Mouse (Mus musculus) cortical plate, adult 2 months (tissue): ENCODE measurements around the gene Myrfl. TPM values are rescaled to one million over a fixed set of nuclear protein-coding genes. Genes with fewer than 3 reads are reported as not detected.

ENCODE experiments used
- H3K27ac ChIP-seq: fragments of 200-500 bp; 2 replicates; pipeline ENCODE4 v1.5.1; 2012; ENCODE audit warnings: low read length, control low read depth, inconsistent platforms; ENCODE audit not compliant: insufficient read depth
- H3K4me1 ChIP-seq: fragments of 200-500 bp; 2 replicates; pipeline ENCODE4 v1.6.1; 2011; ENCODE audit warnings: low read length; ENCODE audit not compliant: control insufficient read depth, insufficient read depth
- H3K4me3 ChIP-seq: fragments of 200-500 bp; 2 replicates; pipeline ENCODE4 v1.5.1; 2011; ENCODE audit warnings: mild to moderate bottlenecking, low read length, control low read depth; ENCODE audit not compliant: insufficient read depth
- CTCF ChIP-seq: fragments of 200-500 bp; IDR thresholded peaks from 2 replicates; pipeline ENCODE4 v1.5.1; 2011; ENCODE audit warnings: mild to moderate bottlenecking, control low read depth, low read length; ENCODE audit not compliant: insufficient read depth; ENCODE audit errors: extremely low read depth
- POLR2A ChIP-seq: fragments of 200-500 bp; IDR thresholded peaks from 2 replicates; pipeline ENCODE4 v1.6.1; 2011; ENCODE audit warnings: mild to moderate bottlenecking, low read length, control low read depth; ENCODE audit not compliant: insufficient read depth; ENCODE audit errors: extremely low read depth
- polyA plus RNA-seq: library from polyadenylated mRNA; depleted of rRNA; stranded (reverse); fragments of >200 nt; gene quantifications from 2 replicates; pipeline ENCODE4 v1.2.3, GENCODE M21; 2012

Myrfl gene
- polyA plus RNA-seq, 1 experiment, result 0.10 TPM

DNA sequence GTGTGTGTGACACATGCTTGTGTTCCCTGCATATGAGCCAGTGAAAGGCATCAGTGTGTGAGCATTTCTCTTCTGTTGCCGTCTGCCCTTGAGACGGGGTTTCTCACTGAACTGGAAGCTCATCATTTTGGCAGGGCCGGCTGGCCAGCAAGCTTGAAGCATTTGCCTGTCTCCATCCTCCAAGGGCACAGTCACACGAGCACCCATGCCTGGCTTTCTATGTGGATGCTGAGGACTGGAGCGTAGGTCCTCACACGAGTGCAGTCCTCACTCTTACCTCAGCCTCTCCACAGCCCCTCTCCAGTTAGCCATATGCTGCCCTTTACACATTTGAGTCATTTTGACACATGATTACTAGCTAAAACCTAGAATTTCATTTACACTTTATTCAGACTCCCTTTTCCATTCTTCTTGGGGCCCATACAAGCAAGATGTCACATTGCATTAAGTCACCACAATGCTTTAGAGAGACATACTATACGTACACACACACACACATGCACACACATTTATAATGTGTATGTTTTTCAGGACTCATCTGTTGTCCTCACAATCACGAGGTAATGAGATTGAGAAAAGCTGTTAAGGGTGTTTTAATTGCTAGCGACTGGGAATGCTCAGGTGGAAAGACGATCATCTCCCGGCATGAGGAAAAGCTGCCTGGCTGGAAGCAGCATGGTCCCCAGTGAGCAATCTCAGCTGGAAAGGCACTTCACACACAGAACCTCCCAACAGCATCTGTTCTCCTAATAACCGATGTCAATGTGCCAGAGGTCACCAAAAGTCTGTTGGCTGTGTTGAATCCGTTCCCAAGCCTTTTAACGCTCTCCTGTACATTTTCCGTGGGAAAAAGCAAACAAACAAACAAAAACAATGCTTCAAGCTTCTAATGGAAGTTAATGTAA is 122.6 kb downstream of the Myrfl start:
- Histone ChIP-seq H3K4me1 (0 out of 2 replicates have a peak, but pooled peaks cover 1% of the 10 kb centered on the region), H3K4me3 (no peak overlapping the region), H3K27ac (no peak overlapping the region)
- TF ChIP-seq CTCF, result no peak
- TF ChIP-seq POLR2A, result no peak

DNA sequence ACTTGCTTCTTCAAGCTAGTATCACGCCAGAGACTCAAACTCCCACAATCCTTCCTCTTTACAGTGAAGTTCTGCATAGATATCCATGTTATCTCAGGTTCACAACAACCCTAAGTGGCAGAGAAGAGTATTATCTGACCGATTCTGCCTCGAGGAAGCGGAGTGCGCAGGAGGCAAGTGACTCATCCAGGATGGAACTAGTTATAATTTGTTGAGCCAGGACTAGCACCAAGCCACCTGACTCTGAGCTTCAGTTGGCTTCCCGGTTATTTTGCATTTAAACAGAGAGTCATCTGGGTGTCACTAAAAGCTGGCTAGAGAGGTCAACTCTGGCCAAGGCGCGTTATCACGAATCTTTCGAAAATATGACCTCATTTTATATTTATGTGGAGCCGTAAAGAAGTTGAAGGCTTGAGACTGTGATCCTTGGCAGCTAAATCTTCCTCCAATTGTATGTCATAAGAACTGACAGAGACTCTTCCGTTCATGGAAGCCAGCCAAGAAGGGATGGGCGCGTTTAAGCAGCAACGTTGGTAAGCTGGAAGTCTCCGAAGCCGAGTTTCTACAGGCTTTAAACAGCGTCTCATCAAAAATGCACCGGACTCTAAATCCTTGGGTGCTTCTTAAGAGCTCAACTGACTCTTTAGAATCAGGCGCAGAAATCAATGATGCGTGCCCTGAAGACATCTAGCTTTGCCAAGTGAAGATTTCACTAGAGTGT is 125.3 kb downstream of the Myrfl start:
- Histone ChIP-seq H3K4me1 (0 out of 2 replicates have a peak, but pooled peaks cover 1% of the 10 kb centered on the region), H3K27ac (no peak overlapping the region), H3K4me3 (no peak overlapping the region)
- no peak for TF ChIP-seq POLR2A
- no peak for TF ChIP-seq CTCF

DNA sequence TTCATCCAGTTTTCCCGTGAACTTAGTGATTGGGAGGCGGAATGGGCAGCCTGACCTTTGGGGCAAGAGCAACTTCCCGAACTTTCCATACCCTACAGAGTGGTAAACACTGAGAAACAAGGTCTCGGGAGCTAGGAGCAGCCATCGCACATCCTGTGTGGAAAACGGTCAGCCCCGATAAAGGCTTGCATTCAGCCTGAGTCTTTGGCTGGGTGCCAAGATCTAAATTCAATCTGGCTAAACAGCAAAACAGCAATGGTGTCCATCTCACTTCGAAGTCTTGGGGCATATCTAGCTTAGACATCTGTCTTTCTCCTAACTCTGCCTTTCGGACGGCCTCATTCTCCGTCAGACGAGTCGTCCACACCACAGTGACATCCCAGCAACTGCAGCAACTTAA is 128.1 kb downstream of the Myrfl start:
- TF ChIP-seq CTCF, result no peak
- no peak for TF ChIP-seq POLR2A

DNA sequence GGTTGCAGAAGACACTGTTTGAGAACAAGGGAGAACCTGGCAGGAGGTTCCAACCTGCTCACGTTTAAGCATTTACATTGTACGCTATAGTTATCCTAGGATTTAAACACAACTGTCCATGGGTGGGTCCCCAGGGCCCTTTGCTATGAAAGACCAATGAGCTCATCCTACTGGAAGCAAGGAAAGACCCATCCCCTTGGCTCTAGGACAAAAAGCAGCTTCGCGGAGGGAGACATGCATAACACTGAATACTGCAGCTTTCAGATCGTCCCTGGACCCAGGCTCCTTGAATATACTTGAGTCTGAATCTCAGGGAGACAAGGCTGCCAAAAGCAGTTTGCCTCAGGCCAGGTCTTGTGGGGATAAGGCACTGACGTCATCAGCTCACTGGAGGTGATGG is 130.2 kb downstream of the Myrfl start:
- no peak overlapping the region for H3K4me3 ChIP-seq
- no peak overlapping the region for H3K27ac ChIP-seq
- TF ChIP-seq CTCF (no peak), POLR2A (no peak)
- H3K4me1 ChIP-seq, result 0 out of 2 replicates have a peak, but pooled peaks cover 1% of the 10 kb centered on the region

More for the DNA sequence above, 128.1 kb downstream of the Myrfl start:
- H3K27ac ChIP-seq, result no peak overlapping the region
- H3K4me3 ChIP-seq, result no peak overlapping the region
- 0 out of 2 replicates have a peak, but pooled peaks cover 1% of the 10 kb centered on the region for H3K4me1 ChIP-seq

DNA sequence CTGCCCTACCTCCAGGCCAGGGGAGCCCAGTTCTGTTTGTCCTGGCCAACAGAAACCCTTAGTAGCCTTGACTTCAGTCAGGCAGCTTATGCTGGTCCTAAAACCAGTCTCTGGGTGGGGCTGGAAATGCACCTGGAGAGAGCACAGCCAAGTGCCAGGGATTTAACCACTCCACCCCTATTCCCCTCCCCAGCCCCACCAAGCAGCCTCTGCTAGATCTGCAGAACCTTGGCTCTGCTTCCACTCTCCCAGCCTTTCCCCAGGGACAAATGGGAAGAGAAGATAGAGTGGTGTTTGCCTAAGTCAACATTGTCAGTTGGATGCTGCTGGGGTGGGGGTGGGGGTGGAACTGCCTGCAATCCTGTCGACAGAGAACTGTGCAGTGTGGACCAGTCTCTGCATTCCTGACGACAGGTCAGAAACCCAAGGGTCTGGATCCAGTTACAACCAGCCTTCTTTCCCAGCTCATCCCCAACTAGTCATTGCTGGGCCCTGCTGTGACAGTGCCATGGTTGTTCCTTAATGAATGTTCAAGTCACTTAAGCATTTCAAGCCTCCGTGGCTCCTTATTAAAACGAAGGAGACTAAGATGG is 135.1 kb downstream of the Myrfl start:
- H3K4me3 ChIP-seq, result no peak overlapping the region
- H3K27ac ChIP-seq, result no peak overlapping the region
- H3K4me1 ChIP-seq, result no peaks in the 10 kb centered on the region
- TF ChIP-seq POLR2A (no peak), CTCF (no peak)

DNA sequence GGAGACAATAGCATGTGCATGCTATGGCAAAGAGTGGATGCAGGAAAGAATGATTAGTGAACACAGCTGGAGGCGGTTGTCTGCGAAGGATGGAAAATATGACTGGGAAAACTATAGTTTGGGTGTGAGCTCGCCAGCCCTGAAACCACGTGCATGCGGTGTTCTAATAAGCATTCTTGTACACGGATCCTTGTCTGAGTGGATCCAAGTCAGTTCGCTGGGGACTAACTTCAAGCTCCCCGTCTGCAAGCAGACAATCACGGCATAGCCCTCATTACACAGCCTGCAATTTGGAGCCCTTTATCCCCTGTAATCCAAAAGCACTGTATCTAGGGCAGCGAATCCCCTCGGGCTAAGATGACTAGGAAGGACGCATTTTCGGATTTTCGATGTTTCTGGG is 136.2 kb downstream of the Myrfl start:
- Histone ChIP-seq H3K4me1 (no peaks in the 10 kb centered on the region), H3K4me3 (no peak overlapping the region), H3K27ac (no peak overlapping the region)
- TF ChIP-seq CTCF (no peak), POLR2A (no peak)

DNA sequence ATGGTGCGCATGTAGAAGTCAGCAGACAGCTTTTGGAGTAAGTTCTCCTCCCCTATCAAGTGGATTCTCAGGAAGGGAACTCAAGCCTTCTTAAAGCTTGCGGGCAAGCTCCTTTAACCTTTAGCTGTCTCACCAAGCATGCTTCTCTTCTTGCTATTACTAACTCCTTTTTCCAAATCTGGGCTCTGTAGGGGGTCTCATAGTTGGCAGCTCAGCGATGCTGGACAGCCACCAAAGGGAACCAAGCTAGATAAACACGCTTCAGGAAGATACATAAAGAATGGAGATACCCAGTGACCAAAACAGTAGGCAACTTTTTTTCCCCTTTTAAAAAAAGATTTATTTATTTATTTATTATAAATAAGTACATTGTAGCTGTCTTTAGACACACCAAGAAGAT is 136.9 kb downstream of the Myrfl start:
- Histone ChIP-seq H3K4me3 (no peak overlapping the region), H3K27ac (no peak overlapping the region), H3K4me1 (no peaks in the 10 kb centered on the region)
- no peak for TF ChIP-seq CTCF

DNA sequence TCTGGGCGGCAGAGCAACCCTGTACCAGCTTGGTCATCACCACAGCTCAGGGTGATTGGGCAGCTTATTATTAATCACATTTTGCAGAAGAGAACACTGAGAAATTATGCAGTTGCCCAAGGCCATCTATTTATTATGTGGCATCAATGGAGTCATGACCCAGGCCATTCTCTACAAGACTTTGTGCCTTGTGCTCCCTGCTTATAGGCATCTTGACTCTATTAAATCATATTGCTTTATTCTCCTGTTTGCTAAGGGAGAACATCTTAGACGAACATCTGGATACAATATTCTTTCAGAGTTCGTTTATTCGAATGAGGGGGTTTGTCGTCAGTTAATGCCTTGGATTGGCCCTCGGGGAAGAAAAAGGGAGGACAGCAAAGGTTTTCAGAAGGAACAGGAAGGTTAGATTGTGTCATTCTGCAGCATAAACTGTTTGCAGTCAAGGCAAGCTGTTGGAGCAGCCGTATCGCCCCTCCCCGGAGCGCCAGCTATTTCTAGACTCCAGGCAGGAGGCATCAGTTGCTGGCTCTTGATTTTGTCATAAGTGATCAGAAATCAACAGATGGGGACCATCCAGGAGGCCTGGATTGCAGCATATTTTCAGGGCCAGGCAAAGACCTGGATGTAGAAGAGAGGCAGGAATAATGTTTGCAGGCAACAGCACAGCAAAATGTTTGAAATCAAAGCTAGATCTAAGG is 140.7 kb downstream of the Myrfl start:
- TF ChIP-seq CTCF (no peak), POLR2A (no peak)
- Histone ChIP-seq H3K4me1 (no peaks in the 10 kb centered on the region), H3K4me3 (no peak overlapping the region), H3K27ac (no peak overlapping the region)

DNA sequence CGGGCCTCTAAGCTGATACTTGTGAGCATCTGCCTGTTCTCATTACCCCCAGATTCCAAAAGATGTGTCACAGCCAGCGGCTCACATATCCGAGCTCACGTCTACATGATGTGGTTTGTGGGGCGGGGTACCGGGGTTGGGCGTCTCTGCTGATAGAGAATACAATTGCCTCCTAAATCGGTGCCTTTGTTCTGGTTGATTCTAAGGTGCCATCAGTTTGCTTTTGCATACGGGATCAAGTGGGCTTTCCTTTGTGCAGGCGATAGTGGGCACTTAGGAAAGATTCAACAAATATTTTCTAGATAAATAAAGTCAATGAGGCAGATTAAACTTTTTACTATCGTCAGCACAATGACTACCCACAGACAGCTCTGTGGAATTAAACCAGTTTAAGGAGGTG is 141.8 kb downstream of the Myrfl start:
- no peaks in the 10 kb centered on the region for H3K4me1 ChIP-seq
- H3K4me3 ChIP-seq, result no peak overlapping the region
- TF ChIP-seq POLR2A (no peak), CTCF (no peak)
- H3K27ac ChIP-seq, result no peak overlapping the region
